Mouse (Mus musculus): Measurements from ENCODE around the gene Senp1.

Gene Senp1

GRCm38 (mm10) chr15:97999991-98000390 is 93.6 kb downstream of the Senp1 start:
- no peak for DNase-seq

GRCm38 (mm10) chr15:97999546-97999945 is 94.0 kb downstream of the Senp1 start:
- no peak for DNase-seq

GRCm38 (mm10) chr15:97996716-97997256 is 96.8 kb downstream of the Senp1 start:
- DNase-seq = no peak

GRCm38 (mm10) chr15:97992712-97993286 is 100.7 kb downstream of the Senp1 start:
- DNase-seq = peak; percentile 86

- no peak for DNase-seq
These were observed 101.4 kb downstream of the Senp1 start for GRCm38 (mm10) chr15:97992027-97992711.

- DNase-seq = no peak
These were observed 102.2 kb downstream of the Senp1 start for GRCm38 (mm10) chr15:97991285-97991895.

- no peak for DNase-seq
These were observed 102.8 kb downstream of the Senp1 start for GRCm38 (mm10) chr15:97990721-97991120.

- no peak for DNase-seq
These were observed 103.4 kb downstream of the Senp1 start for GRCm38 (mm10) chr15:97990124-97990523.

- DNase-seq = no peak
These were observed 104.0 kb downstream of the Senp1 start for GRCm38 (mm10) chr15:97989544-97989943.

Measured in kidney, adult 11 months (tissue).